In the genomic region with DNA sequence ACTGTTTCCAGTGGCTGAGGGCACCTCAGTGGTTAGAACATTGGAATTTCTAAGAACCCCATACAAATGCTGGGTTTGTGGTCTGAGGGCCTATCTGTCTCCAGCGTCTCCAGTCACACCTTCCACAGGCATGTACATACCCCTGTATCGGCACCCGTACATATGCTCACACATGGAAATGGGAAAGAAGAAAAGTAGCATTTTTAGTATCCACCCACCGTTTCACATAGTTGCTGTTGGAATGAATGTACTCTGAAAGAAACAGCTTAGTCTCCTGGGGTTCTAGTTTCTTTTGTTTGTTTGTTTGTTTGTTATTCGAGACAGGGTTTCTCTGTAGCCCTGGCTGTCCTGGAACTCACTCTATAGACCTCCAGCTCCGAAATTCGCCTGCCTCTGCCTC, we compare ENCODE assay signal across 31 mouse cellular contexts. TPM values are rescaled to one million over a fixed set of nuclear protein-coding genes. Genes with fewer than 3 reads are reported as not detected.
"Had no signal": no experiment of that assay in that cellular context is flagged by ENCODE, and none has a peak within 500 bp of the region (broad histone marks: within the 10 kb centered on the region; RNA-seq: fewer than 3 reads in every experiment).

No protein-coding gene starts in this region.

- H3K9me3 ChIP-seq: limb, embryonic 10.5 days; limb, embryonic 12.5 days; limb, embryonic 13.5 days; limb, embryonic 15.5 days; liver, embryonic 12.5 days; liver, embryonic 13.5 days; liver, embryonic 15.5 days; lung, embryonic 15.5 days; megakaryocyte, embryonic 14.5 days; midbrain, embryonic 10.5 days; midbrain, embryonic 12.5 days; midbrain, embryonic 13.5 days; midbrain, embryonic 15.5 days; neural tube, embryonic 12.5 days had no signal

- DNase-seq: left cerebral cortex, postnatal 4 days; liver; liver, embryonic 13.5 days; liver, postnatal 0 days; lung, adult 18-20 months; lung, adult 2 months; lung, embryonic 14.5 days; lung, postnatal 10 days; lung, postnatal 14 days; lung, postnatal 36 days; lung, postnatal 4 days; midbrain, embryonic 14.5 days had no signal

- H3K4me1 ChIP-seq: limb, embryonic 10.5 days; limb, embryonic 12.5 days; limb, embryonic 13.5 days; limb, embryonic 15.5 days; liver, embryonic 12.5 days; liver, embryonic 13.5 days; liver, embryonic 15.5 days; lung, embryonic 15.5 days; megakaryocyte, embryonic 14.5 days; midbrain, embryonic 10.5 days; midbrain, embryonic 12.5 days; midbrain, embryonic 13.5 days; midbrain, embryonic 15.5 days; neural tube, embryonic 12.5 days had no signal

- ATAC-seq: liver, embryonic 12.5 days; liver, postnatal 0 days; lung, postnatal 0 days; midbrain, embryonic 13.5 days; midbrain, embryonic 15.5 days; midbrain, embryonic 16.5 days had no signal

- H3K4me3 ChIP-seq: limb, embryonic 10.5 days; limb, embryonic 12.5 days; limb, embryonic 13.5 days; limb, embryonic 15.5 days; liver, embryonic 12.5 days; liver, embryonic 13.5 days; liver, embryonic 15.5 days; lung, embryonic 15.5 days; megakaryocyte, embryonic 14.5 days; midbrain, embryonic 10.5 days; midbrain, embryonic 12.5 days; midbrain, embryonic 13.5 days; midbrain, embryonic 15.5 days; myocyte; neural tube, embryonic 12.5 days had no signal

- H3K27ac ChIP-seq: limb, embryonic 10.5 days; limb, embryonic 12.5 days; limb, embryonic 13.5 days; limb, embryonic 15.5 days; liver, embryonic 12.5 days; liver, embryonic 13.5 days; liver, embryonic 14.5 days; liver, embryonic 15.5 days; lung, embryonic 15.5 days; macrophage; midbrain, embryonic 10.5 days; midbrain, embryonic 12.5 days; midbrain, embryonic 13.5 days; midbrain, embryonic 15.5 days; neural tube, embryonic 12.5 days had no signal

- H3K27me3 ChIP-seq: limb, embryonic 12.5 days; limb, embryonic 13.5 days; limb, embryonic 15.5 days; liver, embryonic 12.5 days; liver, embryonic 13.5 days; liver, embryonic 15.5 days; lung, embryonic 15.5 days; megakaryocyte, embryonic 14.5 days; midbrain, embryonic 12.5 days; midbrain, embryonic 13.5 days; midbrain, embryonic 15.5 days; neural tube, embryonic 12.5 days had no signal

RNA-seq across cellular contexts. Expression of a gene that starts 9.7 kb away (rescaled TPM):
- polyA plus RNA-seq: liver, adult 2 months had no signal
